Mouse (Mus musculus) liver, adult 2 months (tissue): ENCODE measurements around the gene Fgfr2. TPM values are rescaled to one million over a fixed set of nuclear protein-coding genes. Genes with fewer than 3 reads are reported as not detected.

Source experiments
- DNase-seq: peaks from one replicate; pipeline ENCODE4 v3.0.0-alpha.2; 2011; ENCODE audit warnings: low read depth, low spot score; ENCODE audit errors: extremely low read depth
- H3K27ac ChIP-seq: fragments of 200-500 bp; replicated peaks from 2 replicates; pipeline ENCODE4 v1.5.1; 2012; ENCODE audit warnings: low read depth, mild to moderate bottlenecking, control low read depth, inconsistent platforms, low read length; ENCODE audit not compliant: insufficient read depth
- H3K27me3 ChIP-seq: fragments of 200-500 bp; 2 replicates; pipeline ENCODE4 v1.6.1; 2012; ENCODE audit warnings: mild to moderate bottlenecking, moderate library complexity, low read length, inconsistent platforms; ENCODE audit not compliant: control insufficient read depth, insufficient read depth
- H3K36me3 ChIP-seq: fragments of 200-500 bp; 2 replicates; pipeline ENCODE4 v1.6.1; 2012; ENCODE audit warnings: low read length, inconsistent platforms; ENCODE audit not compliant: control insufficient read depth, insufficient read depth
- H3K4me1 ChIP-seq: fragments of 200-500 bp; 2 replicates; pipeline ENCODE4 v1.6.1; 2011; ENCODE audit warnings: low read length; ENCODE audit not compliant: control insufficient read depth, insufficient read depth
- H3K4me3 ChIP-seq: fragments of 200-500 bp; 2 replicates; pipeline ENCODE4 v1.5.1; 2011; ENCODE audit warnings: low read depth, mild to moderate bottlenecking, control low read depth, low read length, moderate library complexity; ENCODE audit not compliant: insufficient read depth
- H3K79me2 ChIP-seq: fragments of 200-500 bp; 2 replicates; pipeline ENCODE4 v1.6.1; 2012; ENCODE audit warnings: inconsistent platforms, mild to moderate bottlenecking, low read length, moderate library complexity; ENCODE audit not compliant: control insufficient read depth, insufficient read depth
- H3K9ac ChIP-seq: fragments of 200-500 bp; 2 replicates; pipeline ENCODE4 v1.6.1; 2012; ENCODE audit warnings: low read depth, mild to moderate bottlenecking, control low read depth, inconsistent platforms, low read length
- CTCF ChIP-seq: fragments of 200-500 bp; IDR thresholded peaks from 2 replicates; pipeline ENCODE4 v1.5.1; 2011; ENCODE audit warnings: low read depth, low read length, control low read depth
- POLR2A ChIP-seq: fragments of 200-500 bp; IDR thresholded peaks from 2 replicates; pipeline ENCODE4 v1.6.1; 2011; ENCODE audit warnings: low read length, control low read depth; ENCODE audit not compliant: insufficient read depth; ENCODE audit errors: extremely low read depth
- WGBS: fragments of 180-500 bp; shearing (Covaris S2); methylation state at CpG from one replicate; pipeline ENCODE4 v1.1.7; 2018; 5-methylcytosine and 5-hydroxymethylcytosine counted together
- polyA plus RNA-seq: library from polyadenylated mRNA; depleted of rRNA; stranded (reverse); fragments of >200 nt; gene quantifications from 2 replicates; pipeline ENCODE4 v1.2.3, GENCODE M21; 2012
- total RNA-seq: library from RNA; depleted of rRNA; stranded (reverse); fragments of >200 nt; gene quantifications from 2 replicates; pipeline ENCODE4 v1.2.3, GENCODE M21; 2014

Fgfr2 gene
- total and polyA plus RNA-seq, 2 experiments: 16.7 to 35.2 TPM

DNA sequence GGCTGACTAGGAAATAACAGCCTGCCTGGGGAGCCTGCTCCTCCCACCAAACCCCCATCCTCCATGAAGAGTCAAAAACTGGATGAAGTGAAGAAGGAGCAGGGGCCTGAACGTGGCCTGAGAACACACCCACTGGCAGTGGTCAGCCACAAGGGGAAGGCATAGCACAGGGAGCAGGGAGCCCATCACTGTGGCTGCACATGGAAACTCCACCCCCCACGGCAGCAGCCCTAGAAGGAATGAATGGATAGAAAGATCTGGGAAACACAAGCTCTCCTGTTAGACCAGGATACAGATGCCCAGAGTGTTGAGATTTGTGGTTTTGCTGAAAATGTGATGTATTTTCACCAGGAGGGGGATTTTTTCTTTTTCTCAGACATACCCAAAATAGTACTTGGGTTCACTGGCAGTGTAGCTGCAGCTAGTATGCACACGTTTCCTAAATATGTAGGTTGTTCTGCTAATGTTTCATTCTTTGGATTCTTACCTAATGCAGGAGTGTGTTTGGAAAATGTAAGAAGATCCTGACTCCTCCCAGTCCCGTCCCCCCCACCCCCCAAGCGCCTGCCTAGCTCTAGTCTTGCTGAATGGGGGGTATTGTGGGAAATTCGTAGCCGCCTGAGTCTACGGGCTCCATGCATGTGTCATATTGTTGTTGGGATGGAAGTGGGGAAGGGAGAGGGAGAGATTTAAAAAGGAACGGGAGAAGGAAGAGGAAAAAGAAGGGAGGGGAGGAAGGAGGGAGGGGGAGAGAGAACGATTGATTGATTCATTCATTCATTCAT lies 749.4 kb downstream of the Fgfr2 start:
- Histone ChIP-seq H3K36me3 (no peaks in the 10 kb centered on the region), H3K27ac (no peak overlapping the region), H3K4me1 (no peaks in the 10 kb centered on the region), H3K4me3 (no peak overlapping the region), H3K79me2 (no peaks in the 10 kb centered on the region), H3K9ac (no peak overlapping the region), H3K27me3 (no peaks in the 10 kb centered on the region)
- TF ChIP-seq CTCF: no peak
- no peak for TF ChIP-seq POLR2A
- DNase-seq: no peak
- WGBS: 72% methylated on average over 10 of the region's 10 CpGs

DNA sequence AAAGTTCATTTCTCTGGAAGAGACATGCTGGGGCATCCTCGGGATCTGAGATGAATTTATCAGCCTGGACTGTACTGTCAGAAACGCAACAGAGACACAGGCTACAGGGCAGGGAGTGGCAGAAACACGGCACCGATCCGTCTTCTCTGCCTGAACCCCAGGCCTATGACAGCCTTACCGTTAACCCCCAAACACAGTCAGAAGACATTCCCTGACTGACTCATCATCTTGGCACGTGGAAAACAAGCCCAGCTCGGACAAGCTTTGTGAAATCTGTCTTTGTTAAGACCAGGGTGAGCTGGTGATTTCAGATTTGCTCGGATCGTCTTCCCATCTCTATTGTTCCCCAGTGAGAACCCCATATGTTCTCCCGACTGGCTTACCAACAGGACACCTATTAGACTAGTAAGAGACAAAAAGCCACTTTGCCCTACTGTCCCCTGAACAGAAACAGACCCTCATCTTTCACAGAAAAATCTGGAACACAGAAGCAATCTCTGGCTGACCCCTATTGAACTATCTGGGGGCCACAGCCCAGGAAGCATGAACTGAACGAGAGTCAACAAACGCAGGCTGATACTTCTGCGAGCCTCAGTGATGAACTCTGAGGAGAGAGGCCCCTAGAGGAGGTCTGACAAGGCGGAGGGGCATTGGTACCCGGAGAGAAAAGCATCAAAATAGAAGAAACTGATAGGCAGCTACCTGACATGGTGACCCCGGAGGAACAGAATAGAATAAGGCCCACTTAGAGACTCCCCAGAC lies 750.2 kb downstream of the Fgfr2 start:
- Histone ChIP-seq H3K79me2 (no peaks in the 10 kb centered on the region), H3K27me3 (no peaks in the 10 kb centered on the region), H3K4me1 (no peaks in the 10 kb centered on the region), H3K36me3 (no peaks in the 10 kb centered on the region), H3K9ac (no peak overlapping the region), H3K4me3 (no peak overlapping the region), H3K27ac (no peak overlapping the region)
- TF ChIP-seq CTCF (no peak), POLR2A (no peak)
- DNase-seq: peak; percentile 13
- 58% methylated on average over 17 of the region's 17 CpGs for WGBS

DNA sequence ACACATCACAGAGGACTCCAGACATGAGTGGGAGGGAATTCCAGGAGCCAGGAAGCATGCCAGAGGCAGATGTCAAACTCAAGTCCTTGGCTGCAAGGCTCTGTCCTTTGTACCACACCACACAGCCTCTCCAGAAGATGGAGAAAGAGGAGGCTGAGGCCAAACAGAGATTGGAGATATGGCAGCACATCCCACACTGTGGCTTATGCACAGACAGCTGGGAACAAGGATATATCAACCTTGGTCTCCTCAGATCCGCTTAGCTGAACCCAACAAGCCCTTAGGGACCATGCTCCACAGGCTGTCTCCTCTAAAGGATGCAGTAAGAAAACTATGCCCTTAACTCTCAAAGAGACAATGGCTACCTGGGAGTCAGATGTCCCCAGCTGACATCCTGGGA lies 751.3 kb downstream of the Fgfr2 start:
- WGBS: 79% methylated on average over 1 of the region's 1 CpGs
- H3K4me1 ChIP-seq: no peaks in the 10 kb centered on the region

DNA sequence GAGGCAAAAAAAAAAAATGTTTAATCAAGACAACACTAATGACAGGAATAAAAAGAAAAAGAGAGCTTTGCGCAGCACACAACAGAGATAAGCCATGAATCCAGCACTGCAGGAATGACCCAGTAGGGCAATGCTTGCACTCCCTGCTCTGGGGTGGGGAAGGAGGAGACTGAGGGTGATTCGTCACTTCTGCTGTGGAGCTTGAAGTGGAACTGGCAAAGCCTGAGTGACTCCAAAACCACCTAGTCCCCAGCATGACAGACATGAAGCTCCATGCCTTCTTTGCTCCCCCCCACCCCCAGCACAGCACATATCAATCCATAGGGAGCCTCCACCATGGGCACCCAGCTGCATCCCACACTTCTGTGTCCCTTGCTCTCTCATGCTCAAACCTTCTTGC lies 753.4 kb downstream of the Fgfr2 start:
- Histone ChIP-seq H3K4me3 (no peak overlapping the region), H3K4me1 (no peaks in the 10 kb centered on the region)
- 72% methylated on average over 2 of the region's 2 CpGs for WGBS

More for the DNA sequence above, 751.3 kb downstream of the Fgfr2 start:
- TF ChIP-seq POLR2A: no peak
- TF ChIP-seq CTCF: no peak
- no peaks in the 10 kb centered on the region for H3K27me3 ChIP-seq
- no peaks in the 10 kb centered on the region for H3K36me3 ChIP-seq
- H3K27ac ChIP-seq: no peak overlapping the region
- no peak overlapping the region for H3K9ac ChIP-seq
- DNase-seq: peak; percentile 17
- H3K79me2 ChIP-seq: no peaks in the 10 kb centered on the region
- no peak overlapping the region for H3K4me3 ChIP-seq

DNA sequence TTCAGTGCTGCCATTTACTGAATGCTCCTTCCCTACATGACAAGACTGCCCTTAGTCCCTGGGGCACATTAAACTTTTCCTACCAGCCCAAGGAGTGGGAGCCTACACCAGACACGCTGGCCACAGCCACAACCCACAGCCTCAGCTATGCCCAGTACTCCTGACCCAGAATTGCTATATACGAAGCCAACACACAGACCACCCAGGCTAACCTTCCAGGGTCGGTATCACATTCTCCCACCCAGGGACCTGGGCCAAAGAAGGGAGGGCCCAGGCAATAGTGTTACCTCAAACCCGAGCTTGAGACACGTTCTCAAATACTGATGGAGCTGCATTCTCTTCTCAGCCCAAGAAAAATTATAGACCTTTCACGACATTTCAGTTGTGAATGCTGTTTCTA lies 754.3 kb downstream of the Fgfr2 start:
- H3K4me1 ChIP-seq: no peaks in the 10 kb centered on the region
- DNase-seq: no peak
- H3K27me3 ChIP-seq: no peaks in the 10 kb centered on the region
- H3K27ac ChIP-seq: no peak overlapping the region
- WGBS: 80% methylated on average over 6 of the region's 6 CpGs
- no peaks in the 10 kb centered on the region for H3K79me2 ChIP-seq
- no peaks in the 10 kb centered on the region for H3K36me3 ChIP-seq
- no peak overlapping the region for H3K9ac ChIP-seq
- no peak overlapping the region for H3K4me3 ChIP-seq
- no peak for TF ChIP-seq POLR2A
- TF ChIP-seq CTCF: no peak

More for the DNA sequence above, 753.4 kb downstream of the Fgfr2 start:
- TF ChIP-seq CTCF: no peak
- no peak for TF ChIP-seq POLR2A
- Histone ChIP-seq H3K79me2 (no peaks in the 10 kb centered on the region), H3K27me3 (no peaks in the 10 kb centered on the region), H3K27ac (no peak overlapping the region), H3K9ac (no peak overlapping the region), H3K36me3 (no peaks in the 10 kb centered on the region)
- DNase-seq: no peak
